Mouse (Mus musculus) E14TG2a.4 (cell line): ENCODE results near the gene Gm17409.

Source experiments
- CTCF ChIP-seq: conservative IDR thresholded peaks from 2 replicates; pipeline ENCODE4 v1.5.1; 2014; ENCODE audit warnings: low read length
- NANOG ChIP-seq: IDR thresholded peaks from 2 replicates; pipeline ENCODE4 v1.6.1; 2014; ENCODE audit warnings: borderline replicate concordance, low read length, mixed read lengths

DNA sequence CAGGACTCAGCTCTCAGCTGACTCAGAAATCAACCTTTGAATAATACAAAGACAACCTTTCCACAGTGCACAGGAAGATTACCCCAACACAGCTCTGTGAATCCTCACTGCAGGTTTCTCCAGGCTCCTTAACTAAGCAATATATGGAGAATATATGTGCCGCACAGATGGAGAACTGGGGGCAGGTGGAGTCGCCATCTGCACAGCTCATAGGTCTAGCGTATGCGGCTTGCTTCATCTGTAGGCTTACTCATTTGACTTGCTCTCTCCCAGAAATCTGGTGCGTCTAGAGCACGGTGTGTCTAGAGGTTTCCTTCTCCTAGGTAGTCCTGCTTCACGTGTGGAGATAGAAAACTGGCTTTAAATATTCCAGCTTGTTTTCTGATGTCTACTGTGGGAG, 37.7 kb upstream of the Gm17409 start:
- TF ChIP-seq CTCF (no peak), NANOG (no peak)
